Mouse (Mus musculus) heart, postnatal 4 days (tissue): ENCODE results near the gene Gas2l1. TPM values are rescaled to one million over a fixed set of nuclear protein-coding genes. Genes with fewer than 3 reads are reported as not detected.
A peak's percentile ranks its signal among the peaks of the same experiment; 100 is the strongest.
"Not testable (repeated sequence)": the region's sequence is repeated elsewhere in the genome, so short reads cannot be mapped to it uniquely, and the experiment has no call there.

Experiments
- DNase-seq: peaks from one replicate; pipeline ENCODE4 v3.0.0; 2021
- total RNA-seq, 2 experiments: library from RNA; stranded (reverse); gene quantifications; 2 replicates each; pipeline ENCODE4 v1.2.3; 2021

The Gas2l1 gene
- total RNA-seq = 10 to 100 TPM; 20.3 to 22.1 TPM

DNA sequence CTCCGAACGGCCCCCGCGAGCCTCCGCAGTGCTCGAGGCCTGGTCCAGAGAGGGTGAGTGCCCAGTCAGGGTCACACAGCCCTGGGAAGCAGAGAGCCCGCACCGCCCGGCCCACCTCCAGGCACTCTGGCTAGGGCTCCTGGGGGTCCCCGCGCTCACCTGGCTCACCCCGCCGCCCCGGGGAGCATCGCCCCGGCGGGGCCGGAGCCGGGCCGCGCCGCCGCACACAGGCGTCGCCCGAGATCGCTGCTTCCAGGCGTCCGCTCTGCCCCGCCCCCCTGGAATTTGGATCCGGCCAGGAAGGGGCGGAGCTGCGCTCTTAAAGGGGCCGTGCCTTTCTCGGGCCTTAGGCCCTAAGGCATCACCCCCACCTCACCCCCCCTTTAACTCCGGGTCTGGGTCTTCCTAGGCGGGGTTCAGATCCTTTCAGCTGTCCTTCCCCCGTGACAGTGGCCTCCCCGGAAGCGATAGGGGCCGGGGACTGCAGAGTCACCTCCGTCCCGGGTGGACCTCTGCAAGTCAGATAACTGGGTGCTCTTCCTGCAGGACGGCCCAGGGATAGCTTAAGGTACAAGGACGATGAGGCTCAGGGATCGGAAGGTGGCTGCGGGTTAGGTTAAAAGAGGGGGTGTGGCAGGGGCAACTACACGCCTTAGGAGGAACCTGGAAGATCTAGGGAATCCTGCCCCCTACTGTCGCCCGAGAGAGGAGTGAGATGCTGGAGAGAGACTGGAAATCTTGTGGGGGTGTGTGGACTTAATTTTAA lies at the start of gene Gas2l1:
Gene Gas2l1, minus strand, starts transcription at position 272 of the 766 bp plus-strand sequence.
- DNase-seq = peak; percentile 94

DNA sequence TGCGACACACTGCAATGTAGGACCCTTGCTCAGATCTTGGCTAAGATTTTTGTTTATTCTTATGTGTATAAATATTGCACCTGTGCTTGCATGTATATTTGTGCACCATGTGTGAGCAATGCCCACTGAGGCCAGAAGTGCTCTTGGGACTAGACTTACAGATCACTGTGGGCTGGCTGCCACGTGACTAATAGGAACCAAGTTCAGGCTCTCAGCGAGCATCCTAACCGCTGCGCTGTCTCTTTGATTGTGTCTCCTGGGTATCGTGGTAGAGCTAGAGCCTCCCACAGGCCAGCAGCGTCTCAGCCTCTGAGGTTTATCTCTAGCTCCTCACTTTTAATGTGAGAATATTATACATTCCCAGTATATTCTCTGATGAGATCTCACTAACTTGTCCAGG lies 48.5 kb upstream of the Gas2l1 start:
- no peak for DNase-seq

DNA sequence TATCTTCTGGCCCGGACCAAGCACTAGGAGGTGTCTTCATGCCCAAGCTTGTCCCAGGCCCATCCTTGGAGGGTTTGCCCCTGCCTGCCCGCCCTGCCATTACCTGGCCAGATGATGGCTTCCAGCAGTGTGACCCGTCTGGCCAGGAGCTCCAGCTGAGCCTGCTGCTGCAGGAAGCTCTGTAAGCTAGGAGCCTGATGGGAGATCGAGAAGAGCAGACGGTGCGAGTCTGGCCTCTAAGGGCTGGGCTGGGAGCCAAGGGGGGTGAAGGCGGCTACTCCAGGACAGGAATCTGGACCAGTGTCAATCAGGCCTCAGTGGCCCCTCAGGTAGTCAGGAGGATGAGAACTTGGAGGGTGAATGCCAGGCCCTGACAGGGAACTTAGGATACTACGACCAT lies 44.3 kb upstream of the Gas2l1 start:
- DNase-seq = no peak

DNA sequence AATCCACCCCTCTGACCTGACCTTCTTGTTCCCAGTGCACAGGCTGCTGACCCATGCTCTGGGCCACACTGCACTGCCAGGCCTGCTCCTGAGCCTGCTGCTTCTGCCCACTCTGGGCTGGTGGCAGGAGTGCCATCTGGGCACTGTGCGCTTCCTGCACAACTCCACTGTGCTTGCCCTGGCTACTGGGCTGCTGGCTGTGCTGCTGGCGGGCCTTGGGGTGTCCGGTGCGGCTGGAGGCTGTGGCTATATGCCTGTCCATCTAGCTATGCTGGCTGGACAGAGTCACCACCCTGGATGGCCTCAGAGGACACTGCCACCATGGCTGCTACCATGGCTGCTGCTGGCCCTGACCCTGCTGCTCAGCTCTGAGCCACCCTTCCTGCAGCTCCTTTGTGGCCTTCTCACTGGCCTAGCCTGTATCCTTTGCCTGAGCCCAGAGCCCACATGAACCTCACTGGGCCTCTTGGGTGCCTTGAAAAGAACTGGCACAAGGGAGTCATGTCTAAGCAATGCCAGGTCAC lies 38.9 kb upstream of the Gas2l1 start:
- peak; percentile 3 for DNase-seq

DNA sequence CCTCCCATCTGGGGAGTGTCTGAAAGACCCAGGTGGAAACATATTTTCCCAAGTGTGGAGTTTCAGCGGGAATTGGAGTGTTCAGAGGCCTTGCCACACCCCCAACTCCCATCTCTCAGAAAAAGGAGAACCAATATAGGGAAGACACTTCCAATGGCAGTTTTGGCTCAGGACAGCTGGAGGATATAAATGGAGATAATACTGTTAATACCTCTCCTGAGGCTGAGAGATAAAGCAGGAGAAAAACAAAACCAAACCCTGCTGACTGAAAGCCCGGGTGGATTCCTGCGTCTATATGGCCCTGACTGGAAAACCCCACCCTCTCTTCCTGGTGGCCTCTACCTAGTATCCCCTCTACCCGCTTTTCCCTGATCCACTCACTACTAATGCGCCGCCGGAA lies 37.3 kb upstream of the Gas2l1 start:
- no peak for DNase-seq

DNA sequence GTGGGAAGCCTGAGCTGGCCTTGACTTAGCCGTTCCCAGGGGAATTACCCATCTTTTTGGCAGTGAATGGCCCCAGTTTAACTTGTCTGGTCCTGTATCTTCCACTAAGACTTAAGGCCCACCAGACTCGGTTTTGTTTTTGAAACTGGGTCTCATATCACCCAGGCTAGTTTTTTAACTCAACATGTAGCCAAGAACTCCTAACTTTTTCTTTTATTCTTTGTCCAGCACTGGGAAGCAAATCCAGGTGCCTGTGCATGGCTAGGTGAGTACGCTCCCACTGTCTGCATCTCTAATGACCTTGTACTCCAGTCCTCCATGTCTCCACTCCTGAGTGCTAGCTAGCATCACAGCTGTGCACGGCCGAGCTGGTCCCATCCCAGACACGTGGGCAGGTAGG lies 36.5 kb upstream of the Gas2l1 start:
- peak; percentile 5 for DNase-seq

DNA sequence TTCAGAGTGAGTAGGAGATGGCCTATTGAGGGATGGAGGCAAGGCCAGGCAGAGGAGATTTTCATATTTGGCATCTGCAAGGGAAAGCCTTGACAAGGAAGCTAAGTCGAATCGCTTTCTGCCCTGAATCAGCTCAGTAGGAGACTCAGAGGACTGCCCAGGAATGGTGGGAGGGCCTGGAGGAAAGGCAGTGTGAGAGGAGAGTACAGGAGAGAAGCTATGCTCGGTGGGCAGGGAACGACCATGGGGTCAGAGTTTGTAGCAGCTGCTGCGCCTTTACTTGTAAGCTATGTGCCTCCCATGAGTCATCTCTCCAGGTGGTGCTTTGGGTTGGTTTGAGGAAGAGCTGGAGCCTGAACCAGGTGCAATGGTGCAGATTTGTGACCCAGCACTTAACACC lies 35.7 kb upstream of the Gas2l1 start:
- DNase-seq = no peak

DNA sequence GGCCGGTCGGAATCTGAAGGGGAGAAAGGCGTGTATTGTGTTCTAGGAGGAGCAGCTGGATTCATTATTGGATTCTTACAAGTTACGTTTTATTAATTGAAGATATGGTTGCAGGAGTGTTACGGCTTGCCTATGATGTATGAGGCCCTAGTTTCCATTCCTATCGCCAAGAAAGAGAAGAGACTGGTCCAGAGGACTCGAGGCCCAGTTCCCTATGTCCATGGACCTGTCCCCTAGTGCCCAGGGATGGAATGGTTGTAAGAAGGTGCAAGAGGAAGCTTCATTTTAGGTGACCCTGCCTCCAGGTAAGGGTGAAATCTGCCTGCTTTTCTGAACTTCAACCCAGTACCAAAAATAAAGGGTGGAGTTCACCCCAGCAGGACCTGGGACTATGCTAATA lies 35.2 kb upstream of the Gas2l1 start:
- no peak for DNase-seq

DNA sequence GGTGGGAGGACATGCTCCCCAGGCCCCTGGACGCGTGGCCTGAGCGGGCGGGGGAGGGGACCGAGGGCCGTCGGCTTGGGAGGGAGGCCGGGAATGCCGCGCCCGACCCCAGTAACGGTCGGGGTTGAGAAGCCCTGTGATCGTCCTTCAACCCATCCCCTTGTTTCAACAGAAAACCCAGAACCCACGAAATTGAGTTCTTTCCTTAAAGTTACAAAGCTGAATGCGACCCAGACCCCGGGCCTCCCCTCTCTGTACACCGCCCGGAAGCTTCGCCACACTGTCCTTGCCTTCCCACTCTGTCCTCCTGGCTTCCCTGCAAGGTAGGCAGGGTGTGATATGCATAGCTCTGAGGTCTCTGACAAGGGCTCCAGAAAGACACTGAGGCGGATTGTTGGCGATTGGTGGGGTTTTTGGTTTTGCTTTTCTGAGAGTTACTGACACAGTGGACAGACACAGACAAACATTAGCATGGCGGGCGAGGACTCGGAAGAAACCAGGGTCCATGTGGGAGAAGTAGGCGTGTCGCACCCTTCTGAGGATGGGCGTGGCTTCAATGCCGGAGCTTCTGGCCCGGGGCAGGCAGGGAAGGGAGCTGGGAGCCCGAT lies 34.6 kb upstream of the Gas2l1 start:
- DNase-seq = peak; percentile 87

DNA sequence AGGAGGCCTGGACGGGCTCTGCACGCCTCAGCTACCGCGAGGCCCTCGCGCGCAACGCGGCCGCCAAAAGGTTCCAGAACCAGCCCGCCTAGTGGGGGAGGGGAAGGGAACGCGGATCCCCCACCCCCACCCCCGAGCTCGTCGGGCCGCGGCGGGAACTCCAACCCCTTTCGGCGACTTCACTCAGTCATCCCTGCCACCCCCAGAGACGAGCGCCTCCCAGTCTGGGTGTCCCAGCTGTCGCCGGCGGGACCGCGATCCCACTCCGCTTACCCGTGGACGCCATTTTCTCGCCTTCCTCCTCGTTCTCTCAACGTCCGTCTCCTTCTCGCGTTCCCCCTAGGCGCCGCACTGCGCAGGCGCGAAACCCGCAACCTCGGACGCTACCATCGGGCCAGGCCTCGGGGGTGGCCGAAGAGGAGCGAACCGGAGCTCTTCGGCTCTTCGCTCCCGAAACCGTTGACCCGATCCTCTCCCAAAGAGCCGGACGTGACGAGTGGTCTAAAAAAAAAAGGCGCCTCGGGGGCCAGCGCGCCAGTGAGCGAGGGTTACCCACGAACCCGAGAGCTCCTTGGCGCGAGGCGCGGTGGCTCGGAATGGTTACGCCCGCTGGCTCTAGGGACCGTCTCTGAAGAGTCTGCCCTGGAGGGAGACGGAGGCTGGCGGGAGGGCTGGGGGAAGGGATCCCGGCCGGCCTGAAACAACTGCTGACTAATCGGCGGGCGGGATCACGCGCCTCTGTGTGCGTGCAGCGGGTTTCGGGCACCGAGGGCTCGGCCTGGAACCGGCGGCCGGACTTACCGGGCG lies 33.8 kb upstream of the Gas2l1 start, which contains the start of the genes Rhbdd3 and Ewsr1:
Gene Rhbdd3, plus strand, starts transcription at position 191 of the 807 bp plus-strand sequence.
Gene Ewsr1, minus strand, starts transcription at position 531 of the 807 bp plus-strand sequence.
- DNase-seq = peak; percentile 99

DNA sequence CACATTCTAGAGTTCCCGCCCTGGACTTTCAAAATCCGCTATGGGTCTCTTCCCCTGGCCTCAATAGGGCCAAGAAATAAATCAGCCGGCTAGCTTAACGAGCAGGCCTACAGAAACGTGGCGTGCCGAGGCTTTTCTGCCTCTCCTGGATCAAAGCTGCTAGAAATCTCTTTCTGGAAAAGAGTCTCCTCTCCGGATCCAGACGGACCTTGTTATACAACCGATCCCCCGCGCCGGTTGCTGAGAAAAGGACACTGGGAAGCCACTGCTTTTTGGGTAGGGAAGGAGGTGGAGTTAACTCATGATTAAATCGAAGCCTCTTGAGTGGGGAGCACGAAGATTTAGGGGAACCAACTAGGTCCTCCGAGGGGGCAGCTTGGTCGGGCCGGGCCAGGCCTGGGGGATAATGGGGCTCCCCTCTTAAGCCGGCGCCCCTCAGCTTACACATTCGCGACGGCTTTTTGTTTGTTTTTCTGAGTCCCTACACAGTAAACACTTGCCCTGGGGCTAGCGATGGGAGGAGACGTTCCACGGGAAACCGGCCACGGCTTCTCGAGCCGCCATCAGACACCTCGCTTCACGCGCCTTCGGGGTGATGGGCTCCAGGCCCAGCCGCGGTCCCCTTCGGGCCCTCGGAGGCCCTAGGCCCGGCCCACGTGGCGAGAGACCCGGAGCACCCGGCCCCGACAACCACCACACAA lies 33.1 kb upstream of the Gas2l1 start:
- DNase-seq = peak; percentile 40

DNA sequence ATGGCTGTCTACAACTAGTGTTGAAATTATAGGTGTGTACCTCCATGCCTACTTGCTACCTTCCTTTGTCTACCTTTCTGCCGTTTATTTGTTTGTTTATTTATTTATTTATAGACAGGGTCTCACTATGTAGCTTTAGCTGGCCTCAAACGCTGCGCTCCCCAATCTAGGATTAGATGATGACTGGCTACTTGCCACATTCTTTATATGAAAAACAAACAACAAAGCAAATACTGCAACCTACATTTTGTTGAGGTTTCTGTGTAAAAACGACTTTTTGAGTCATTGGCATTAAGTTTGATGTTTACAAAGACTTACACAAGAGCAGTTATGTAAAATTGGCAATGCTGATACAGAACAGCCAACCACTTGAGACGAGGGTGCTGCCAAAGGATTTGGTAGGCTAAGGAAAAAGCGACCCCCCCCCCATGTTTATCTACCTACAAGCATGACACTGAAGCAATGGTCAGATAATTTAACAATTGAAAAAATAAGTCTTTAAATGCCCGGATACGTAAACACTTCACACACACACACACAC lies 31.4 kb upstream of the Gas2l1 start:
- no peak for DNase-seq

DNA sequence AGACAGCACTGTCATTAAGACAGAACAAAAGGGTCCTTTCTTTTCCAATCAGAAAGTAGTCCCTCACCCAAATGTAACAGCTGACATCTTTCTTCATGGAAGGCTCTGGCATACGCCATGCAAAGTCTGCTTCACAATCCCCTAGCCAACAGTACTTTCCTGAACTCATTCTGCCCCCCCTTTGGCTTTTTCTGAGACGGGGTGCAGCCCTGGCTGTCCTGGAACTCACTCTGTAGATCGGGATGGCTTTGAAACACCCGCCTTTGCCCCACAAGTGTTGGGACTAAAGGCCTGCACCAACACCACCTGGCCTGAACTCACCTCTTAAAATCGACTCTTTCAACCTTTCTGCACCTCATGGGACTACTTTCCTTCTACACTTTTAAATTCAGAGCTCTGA lies 30.8 kb upstream of the Gas2l1 start:
- no peak for DNase-seq

DNA sequence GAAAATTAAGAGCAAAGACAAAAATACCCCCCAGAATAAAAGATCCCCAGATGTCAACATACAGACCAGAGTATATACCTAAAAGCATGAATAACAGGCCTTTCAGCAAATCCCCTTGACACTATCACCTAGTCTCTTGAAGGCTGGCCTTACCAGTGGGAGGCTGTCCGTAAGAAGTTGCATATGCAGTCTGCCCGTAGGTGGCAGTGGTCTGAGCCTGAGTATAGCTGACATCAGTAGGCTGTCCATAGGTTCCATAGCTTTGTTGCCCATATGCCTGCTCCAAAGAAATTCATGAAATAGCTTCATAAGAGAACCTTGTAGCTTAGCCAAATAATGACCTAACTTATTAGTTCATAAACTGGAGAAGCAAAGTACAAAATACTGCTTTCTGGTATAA lies 26.6 kb upstream of the Gas2l1 start:
- DNase-seq = no peak

DNA sequence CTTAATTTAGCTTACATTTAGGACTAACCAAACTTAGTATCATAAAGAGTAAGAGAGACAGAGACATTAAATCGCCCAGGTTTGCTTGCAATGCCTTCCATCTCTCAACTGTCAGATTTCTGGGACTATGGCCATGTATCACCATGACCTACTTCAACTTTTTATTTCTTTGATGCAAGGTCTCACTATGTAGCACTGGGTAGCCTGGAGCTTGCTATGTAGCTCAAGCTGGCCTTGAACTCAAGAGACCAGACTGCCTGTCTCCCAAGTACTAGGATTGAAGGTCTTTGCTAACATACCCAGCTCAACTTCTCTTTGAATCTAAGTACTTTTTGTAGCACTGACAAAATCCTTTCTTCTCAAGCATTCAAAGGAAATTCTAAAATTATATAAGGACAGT lies 24.0 kb upstream of the Gas2l1 start:
- DNase-seq = no peak

DNA sequence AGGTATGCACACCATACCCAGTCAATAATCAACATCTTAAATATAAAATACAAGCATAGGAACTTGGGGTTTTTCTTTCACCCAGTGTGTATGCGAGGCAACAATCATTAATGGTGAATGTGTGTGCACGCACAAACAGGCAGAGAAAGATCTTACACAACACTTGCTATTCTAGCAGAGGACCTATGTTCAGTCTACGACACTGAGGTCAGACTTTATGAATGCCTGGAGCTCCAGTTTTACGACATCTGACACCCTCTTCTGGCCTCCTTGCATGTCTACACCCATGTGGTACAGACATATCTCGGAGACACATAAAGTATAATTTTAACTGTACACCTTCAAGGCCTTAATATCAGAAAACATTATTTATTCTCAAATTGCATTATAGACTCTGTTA lies 11.7 kb upstream of the Gas2l1 start:
- DNase-seq = not testable (repeated sequence)

DNA sequence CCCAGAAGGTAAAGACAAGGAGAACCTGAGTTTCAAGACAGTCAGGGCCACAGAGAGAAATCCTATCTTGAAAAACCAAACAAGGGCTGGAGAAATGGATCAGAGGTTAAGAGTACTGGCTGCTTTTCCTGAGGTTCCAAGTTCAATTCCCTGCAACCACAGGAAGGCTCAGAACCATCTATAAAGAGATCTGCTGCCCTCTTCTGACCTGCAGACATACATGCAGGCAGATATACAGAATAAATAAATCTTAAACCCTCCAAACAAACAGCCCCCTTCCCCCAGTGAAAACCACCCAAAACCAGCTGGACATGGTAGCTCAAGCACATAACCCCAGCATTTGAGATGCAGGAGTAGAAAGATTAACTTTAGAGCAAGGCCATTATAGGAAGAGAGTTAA lies 10.6 kb upstream of the Gas2l1 start:
- no peak for DNase-seq

DNA sequence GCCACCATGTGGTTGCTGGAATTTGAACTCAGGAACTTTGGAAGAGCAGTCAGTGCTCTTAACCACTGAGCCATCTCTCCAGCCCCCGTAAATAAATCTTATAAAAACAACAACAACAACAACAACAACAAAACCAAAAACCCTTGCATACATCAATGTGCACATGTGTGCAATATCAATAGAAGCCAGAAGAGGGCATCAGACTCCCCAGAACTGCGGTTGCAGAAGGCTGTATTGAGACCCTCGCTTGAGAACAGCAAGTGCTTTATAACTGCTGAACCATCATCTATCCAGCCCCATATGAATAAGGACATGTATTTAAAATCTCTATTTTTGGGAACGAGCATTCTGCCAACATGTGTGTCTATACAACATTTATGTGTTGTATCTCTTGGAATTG lies 9.8 kb upstream of the Gas2l1 start:
- peak; percentile 43 for DNase-seq

DNA sequence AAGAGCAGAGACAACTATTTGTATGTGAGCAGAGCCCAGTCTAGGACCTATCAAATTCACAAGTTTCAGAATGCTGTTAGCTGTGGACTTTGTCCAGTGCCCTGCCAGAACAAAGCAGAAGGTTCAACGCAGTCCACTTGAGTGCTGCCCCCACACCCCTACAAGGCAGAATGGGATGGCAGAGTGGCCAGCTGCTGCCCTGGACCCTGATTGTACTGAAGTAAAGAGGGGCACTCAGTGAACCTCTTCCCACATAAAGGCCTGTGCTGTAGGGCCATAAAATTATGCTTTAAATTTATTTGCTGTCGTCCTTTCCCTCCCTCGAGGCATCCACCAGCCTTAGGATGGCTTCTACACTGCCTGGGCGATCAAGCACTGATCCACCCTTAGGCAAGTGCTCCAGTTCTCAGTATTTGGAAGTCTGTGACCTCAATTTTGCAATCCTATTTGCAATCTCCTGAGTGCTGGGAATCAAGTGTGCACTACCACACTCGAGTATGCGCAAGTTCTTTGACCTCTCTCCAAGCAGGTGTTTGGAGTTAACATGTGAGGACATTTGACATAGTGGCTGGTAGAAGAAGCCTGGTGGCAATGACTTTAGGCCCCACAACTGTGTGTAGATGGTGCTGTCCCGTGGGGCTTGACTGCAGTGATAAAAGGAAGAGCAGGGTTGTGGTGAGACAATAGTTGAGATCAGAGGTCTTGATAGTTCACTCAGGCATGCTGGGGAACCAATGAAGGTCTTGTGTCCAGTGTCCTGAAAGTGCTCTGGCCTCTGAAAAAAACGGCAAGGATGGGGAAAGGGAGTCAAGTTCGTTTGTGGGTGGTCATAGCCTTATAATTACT lies 3.2 kb upstream of the Gas2l1 start:
- DNase-seq = no peak

DNA sequence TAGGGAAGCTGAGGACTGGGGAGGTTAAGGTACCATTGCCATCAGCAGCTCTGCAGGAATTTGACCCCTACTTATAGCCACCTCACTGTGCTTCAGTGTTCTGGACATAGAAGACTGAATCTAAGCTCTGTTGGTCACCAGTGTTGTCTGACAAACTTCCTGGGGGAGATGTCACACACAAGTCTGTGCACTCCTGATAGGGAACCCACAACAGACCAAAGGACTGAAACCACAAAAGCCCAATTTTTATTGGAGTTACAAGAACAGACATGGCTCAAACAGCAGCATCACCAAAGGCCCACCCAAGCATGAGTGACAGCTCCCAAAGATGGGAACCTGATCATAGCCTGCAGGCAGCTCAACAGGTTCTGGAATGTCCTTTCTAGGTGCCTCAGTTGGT lies 1.9 kb upstream of the Gas2l1 start:
- no peak for DNase-seq
